Mouse (Mus musculus): ENCODE measurements around the gene Magi1. TPM values are rescaled to one million over a fixed set of nuclear protein-coding genes. Genes with fewer than 3 reads are reported as not detected.

Gene Magi1
- 19.7 and 19.9 TPM in 2 replicates for polyA plus RNA-seq (2016; fragmentation: Nextera tagmentation; extraction: Ambion mirVana)

DNA sequence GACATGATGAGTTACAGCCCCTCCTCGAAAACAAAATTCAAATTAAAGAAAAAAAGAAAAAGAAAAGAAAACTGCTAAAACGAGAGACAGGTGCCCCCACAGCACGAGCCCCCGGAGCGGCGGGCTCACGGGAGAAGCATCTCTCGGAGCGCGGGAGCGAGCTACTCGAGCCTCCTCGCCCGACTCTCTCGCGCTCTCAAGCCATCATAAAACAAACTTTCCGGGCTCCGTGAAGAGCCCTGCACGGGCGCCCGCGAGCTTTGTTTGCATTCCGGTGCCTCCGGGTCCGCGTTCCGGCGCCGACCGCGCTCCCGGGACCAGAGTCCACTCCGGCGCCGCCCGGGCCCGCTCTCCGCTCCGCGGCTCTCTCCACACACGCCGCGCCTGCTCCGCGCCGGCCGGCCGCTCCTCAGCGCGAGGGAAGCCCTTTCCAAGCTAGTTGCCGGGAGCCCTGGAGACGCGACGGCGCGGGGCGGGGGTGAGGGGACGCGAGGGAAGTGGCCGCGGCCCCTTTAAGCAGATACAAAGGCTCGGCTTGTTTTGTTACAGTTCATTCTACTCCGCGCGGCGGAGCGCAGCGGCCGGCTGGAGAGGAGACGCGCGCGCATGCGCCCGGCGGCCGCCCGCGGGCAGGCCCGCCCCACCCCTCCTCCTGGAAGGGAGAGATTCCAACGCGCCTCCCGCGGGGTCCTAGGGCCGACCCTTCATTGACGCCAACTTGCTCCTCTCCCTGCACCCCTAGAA lies at the start of gene Magi1:
Magi1 (minus strand) TSS at position 600 of the 744 bp plus-strand sequence.
- H3K4me3 ChIP-seq: peak within 1 kb of the TSS; percentile 89
- H3K4me2 ChIP-seq (replicated peaks): peak within 1 kb of the TSS; percentile 88
- peaks cover 18% of the 10 kb centered on the region for H3K4me1 ChIP-seq
- H3K9ac ChIP-seq: peak within 1 kb of the TSS; percentile 84
- H3K27me3 ChIP-seq: no peaks in the 10 kb centered on the region
- H3K9me3 ChIP-seq: peaks cover 10% of the 10 kb centered on the region
- H3K27ac ChIP-seq: peak within 1 kb of the TSS; percentile 96
- under 1% methylated on average over 86 of the region's 86 CpGs for WGBS
- no peaks in the 10 kb centered on the region for H3K36me3 ChIP-seq
- peak; percentile 96 for ATAC-seq (ENCODE audit: insufficient number of reproducible peaks, insufficient read depth, low FRiP score, low TSS enrichment)

DNA sequence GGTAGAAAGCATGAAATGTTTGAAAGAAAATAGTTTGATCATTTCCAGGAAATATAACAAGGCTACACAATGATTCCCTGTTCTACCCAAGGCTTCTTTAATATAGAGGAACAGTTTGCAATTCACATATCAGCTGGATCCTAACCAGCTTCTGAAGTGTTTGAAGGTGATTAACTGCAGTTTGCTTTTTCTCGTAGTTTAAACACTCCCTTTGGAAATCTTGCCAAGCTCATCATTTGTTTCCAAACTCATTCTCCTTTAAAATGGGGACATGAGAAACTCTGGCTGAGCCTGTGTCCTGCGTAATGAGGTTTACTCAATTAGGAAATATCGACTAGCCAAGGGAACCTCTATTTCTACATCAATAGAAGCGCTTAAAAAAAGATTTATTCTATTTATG lies 43.4 kb upstream of the Magi1 start:
- 83% methylated on average over 4 of the region's 4 CpGs for WGBS
- Histone ChIP-seq H3K27ac (no peak overlapping the region), H3K27me3 (no peaks in the 10 kb centered on the region), H3K4me2 (replicated peaks) (no peak overlapping the region), H3K9me3 (no peaks in the 10 kb centered on the region), H3K36me3 (no peaks in the 10 kb centered on the region), H3K4me3 (no peak overlapping the region), H3K9ac (no peak overlapping the region), H3K4me1 (no peaks in the 10 kb centered on the region)
- no peak for ATAC-seq (ENCODE audit: insufficient number of reproducible peaks, insufficient read depth, low FRiP score, low TSS enrichment)

DNA sequence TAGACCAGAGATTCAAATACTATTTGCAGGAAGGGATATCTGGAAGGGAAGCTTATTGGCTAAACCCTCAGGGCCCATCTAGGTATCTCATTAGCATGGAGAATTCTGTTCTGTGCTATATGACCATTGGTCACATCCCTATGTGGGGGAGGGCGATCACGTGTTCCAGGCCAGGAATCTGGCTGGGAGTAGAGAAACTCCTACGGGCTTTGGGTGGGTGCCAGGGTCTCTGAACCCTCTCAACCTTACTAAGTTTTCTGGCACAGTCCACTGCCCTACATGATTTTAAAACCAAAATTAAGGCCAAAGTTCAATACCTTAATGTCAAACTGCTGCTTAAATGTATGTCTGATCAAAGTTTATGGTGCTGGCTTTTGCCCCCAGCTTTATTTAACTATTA lies 33.2 kb upstream of the Magi1 start:
- Histone ChIP-seq H3K4me3 (no peak overlapping the region), H3K27ac (no peak overlapping the region), H3K9me3 (no peaks in the 10 kb centered on the region), H3K36me3 (no peaks in the 10 kb centered on the region), H3K27me3 (no peaks in the 10 kb centered on the region), H3K4me1 (no peaks in the 10 kb centered on the region), H3K9ac (no peak overlapping the region), H3K4me2 (replicated peaks) (no peak overlapping the region)
- WGBS: 85% methylated on average over 3 of the region's 3 CpGs
- ATAC-seq (ENCODE audit: insufficient number of reproducible peaks, insufficient read depth, low FRiP score, low TSS enrichment): no peak

DNA sequence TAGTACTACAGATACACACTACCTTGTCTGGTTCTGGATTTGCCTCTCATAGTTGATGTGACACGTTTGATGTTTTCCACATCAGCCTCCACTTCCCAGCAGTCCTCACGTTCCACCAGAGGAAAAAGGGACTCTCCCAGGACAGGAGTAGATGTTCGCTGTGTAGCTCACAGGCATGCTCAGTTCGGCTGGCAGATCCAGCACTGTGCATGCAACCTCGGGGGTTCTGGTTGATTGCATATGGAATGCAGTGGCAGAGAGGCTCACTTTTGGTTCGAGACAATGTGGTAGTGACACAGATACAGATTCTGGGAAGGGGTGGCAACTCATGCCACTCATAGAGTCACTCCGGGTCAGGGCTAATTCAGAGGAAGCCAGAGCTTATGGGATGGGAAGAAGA lies 28.6 kb upstream of the Magi1 start:
- no peak overlapping the region for H3K9ac ChIP-seq
- ATAC-seq (ENCODE audit: insufficient number of reproducible peaks, insufficient read depth, low FRiP score, low TSS enrichment): no peak
- no peaks in the 10 kb centered on the region for H3K36me3 ChIP-seq
- no peak overlapping the region for H3K27ac ChIP-seq
- H3K4me3 ChIP-seq: no peak overlapping the region
- no peaks in the 10 kb centered on the region for H3K9me3 ChIP-seq
- peaks cover 7% of the 10 kb centered on the region; the same call in 1 of the 2 replicates for H3K4me1 ChIP-seq
- no peaks in the 10 kb centered on the region for H3K27me3 ChIP-seq
- H3K4me2 ChIP-seq (replicated peaks): no peak overlapping the region
- 68% methylated on average over 7 of the region's 7 CpGs for WGBS

DNA sequence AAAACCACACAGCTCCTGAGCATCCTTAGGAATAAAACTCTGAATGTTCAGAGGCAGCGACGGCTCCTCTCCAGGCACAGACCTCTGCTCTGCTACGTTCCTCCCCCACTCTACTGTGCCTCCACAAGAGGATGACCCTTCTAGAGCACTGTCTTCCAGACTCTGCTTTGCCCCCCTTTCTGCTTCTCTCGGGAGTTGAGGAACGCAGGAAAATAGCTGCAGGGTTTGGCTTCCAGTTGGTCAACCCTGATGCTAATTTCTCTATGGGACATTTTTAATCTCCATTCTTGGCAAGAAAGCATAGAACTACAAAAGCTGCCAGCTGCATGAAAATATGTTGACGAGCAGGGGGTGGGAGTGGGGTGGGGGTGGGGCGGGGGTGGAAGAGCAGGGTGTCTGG lies 24.8 kb upstream of the Magi1 start:
- no peaks in the 10 kb centered on the region for H3K9me3 ChIP-seq
- no peak overlapping the region for H3K27ac ChIP-seq
- 28% methylated on average over 7 of the region's 7 CpGs for WGBS
- H3K4me2 ChIP-seq (replicated peaks): no peak overlapping the region
- ATAC-seq (ENCODE audit: insufficient number of reproducible peaks, insufficient read depth, low FRiP score, low TSS enrichment): no peak
- peaks cover 7% of the 10 kb centered on the region; the same call in 1 of the 2 replicates for H3K4me1 ChIP-seq
- H3K36me3 ChIP-seq: no peaks in the 10 kb centered on the region
- H3K27me3 ChIP-seq: no peaks in the 10 kb centered on the region
- no peak overlapping the region for H3K4me3 ChIP-seq
- no peak overlapping the region for H3K9ac ChIP-seq

DNA sequence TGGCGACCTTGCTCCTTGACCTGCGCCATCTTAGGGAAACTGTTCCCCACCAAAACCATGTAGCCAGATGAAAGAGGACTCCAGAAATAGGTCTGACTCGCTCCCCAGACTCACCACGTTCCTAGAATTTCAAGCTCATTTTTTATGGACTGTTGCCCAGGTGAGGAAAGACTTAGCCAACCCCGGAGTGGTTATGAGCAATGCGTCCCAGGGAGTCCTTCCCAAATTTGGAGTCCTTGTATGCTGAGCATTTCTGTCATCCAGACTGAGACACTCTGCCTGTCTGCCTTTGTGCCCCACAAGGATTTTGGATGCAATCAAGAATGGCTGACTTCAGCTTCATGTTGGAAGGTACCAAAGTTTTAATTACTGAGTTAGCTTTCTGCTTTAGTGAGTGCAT lies 19.8 kb upstream of the Magi1 start:
- H3K4me2 ChIP-seq (replicated peaks): no peak overlapping the region
- H3K27me3 ChIP-seq: no peaks in the 10 kb centered on the region
- WGBS: 75% methylated on average over 6 of the region's 6 CpGs
- H3K36me3 ChIP-seq: no peaks in the 10 kb centered on the region
- no peak for ATAC-seq (ENCODE audit: insufficient number of reproducible peaks, insufficient read depth, low FRiP score, low TSS enrichment)
- H3K4me3 ChIP-seq: no peak overlapping the region
- H3K9me3 ChIP-seq: no peaks in the 10 kb centered on the region
- no peak overlapping the region for H3K9ac ChIP-seq
- H3K27ac ChIP-seq: no peak overlapping the region
- H3K4me1 ChIP-seq: peaks cover 4% of the 10 kb centered on the region; the same call in 1 of the 2 replicates

DNA sequence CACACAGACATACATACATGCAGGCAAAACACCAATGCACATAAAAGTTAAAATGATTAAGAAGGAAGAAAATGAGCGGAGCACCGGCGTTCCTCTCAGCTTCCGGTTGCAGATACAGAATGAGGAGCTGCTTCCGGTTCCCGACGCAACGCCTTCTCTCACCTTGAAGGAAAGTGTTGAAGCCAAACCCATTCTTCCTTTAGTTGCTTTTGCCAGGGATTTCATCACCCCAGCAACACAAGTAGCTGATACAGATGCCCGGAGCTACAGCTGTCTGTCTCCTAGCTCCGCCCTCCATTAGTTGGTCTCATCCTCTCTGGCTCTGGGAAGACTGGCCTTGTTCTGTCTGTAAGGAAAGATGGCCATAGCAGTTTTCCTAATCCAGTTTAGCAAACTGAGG lies 18.1 kb upstream of the Magi1 start:
- Histone ChIP-seq H3K4me3 (no peak overlapping the region), H3K4me1 (no peaks in the 10 kb centered on the region), H3K27me3 (no peaks in the 10 kb centered on the region), H3K9me3 (no peaks in the 10 kb centered on the region), H3K27ac (no peak overlapping the region), H3K9ac (no peak overlapping the region), H3K4me2 (replicated peaks) (no peak overlapping the region), H3K36me3 (no peaks in the 10 kb centered on the region)
- WGBS: 89% methylated on average over 10 of the region's 10 CpGs
- no peak for ATAC-seq (ENCODE audit: insufficient number of reproducible peaks, insufficient read depth, low FRiP score, low TSS enrichment)

DNA sequence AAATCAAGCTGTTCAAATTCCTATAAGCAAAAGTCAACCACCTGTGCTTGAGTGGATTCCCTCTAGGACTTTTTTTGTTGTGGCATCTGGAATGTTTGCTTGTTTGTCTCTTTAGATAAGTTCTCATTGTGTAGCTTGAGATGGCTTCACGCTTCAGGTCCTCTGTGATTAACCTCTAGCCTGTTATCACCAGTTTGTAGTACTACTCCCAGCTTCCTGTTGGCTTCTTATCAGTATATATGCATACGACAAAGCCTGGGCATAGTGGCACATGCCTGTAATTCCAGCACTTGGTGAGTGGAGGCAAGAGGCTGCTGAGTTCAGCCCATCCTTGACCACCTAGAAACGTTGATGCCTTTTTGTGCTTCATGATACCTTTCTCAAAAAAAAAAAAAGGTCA lies 16.8 kb upstream of the Magi1 start:
- 78% methylated on average over 3 of the region's 3 CpGs for WGBS

DNA sequence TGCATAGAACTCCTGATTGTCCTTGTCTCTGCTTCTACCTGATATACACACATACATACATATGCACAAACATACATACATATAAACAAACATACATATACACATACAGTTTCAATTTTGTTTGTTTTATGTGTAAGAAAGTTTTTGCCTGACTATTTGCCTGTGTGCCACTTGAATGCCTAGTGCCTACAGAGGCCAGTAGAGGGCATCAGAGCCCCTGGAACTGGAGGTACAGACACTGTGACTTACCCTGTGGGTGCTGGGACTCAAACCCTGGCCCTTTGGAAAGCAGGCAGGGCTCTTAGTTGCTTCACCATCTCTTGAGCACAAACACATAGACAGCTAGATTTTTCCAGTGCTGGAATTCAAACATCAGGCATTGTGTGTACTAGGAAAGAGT lies 3.7 kb upstream of the Magi1 start:
- Histone ChIP-seq H3K4me2 (replicated peaks) (no peak overlapping the region), H3K4me1 (peaks cover under 1% of the 10 kb centered on the region; the same call in 1 of the 2 replicates), H3K4me3 (no peak overlapping the region), H3K9ac (no peak overlapping the region), H3K27me3 (no peaks in the 10 kb centered on the region), H3K9me3 (peaks cover 13% of the 10 kb centered on the region), H3K27ac (no peak overlapping the region), H3K36me3 (no peaks in the 10 kb centered on the region)
- no peak for ATAC-seq (ENCODE audit: insufficient number of reproducible peaks, insufficient read depth, low FRiP score, low TSS enrichment)

More for the DNA sequence above, 16.8 kb upstream of the Magi1 start:
- Histone ChIP-seq H3K27ac (no peak overlapping the region), H3K27me3 (no peaks in the 10 kb centered on the region), H3K4me2 (replicated peaks) (no peak overlapping the region), H3K4me1 (no peaks in the 10 kb centered on the region), H3K9ac (no peak overlapping the region), H3K9me3 (no peaks in the 10 kb centered on the region), H3K4me3 (no peak overlapping the region), H3K36me3 (no peaks in the 10 kb centered on the region)
- no peak for ATAC-seq (ENCODE audit: insufficient number of reproducible peaks, insufficient read depth, low FRiP score, low TSS enrichment)

DNA sequence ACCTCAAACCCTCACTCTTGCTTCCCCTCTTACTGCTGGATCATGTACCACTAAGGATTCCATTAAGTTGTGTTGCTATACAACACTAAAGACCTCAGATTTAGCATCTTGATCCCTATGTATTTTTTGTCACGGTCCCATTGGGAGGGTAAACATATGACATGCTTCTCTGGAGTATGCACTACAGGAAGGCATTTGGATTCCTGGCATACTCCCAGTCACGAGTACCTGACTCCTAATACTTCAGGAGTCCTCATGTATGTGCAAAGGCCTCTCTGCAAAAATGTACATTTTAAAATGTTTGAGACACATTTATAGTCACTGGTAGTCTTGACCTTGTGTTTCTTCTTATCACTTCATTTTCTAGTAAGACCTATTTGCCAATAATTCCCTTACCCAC lies 2.8 kb upstream of the Magi1 start:
- H3K9ac ChIP-seq: no peak overlapping the region
- H3K4me2 ChIP-seq (replicated peaks): no peak overlapping the region
- no peaks in the 10 kb centered on the region for H3K36me3 ChIP-seq
- 76% methylated on average over 2 of the region's 2 CpGs for WGBS
- H3K4me3 ChIP-seq: no peak overlapping the region
- peaks cover 13% of the 10 kb centered on the region for H3K9me3 ChIP-seq
- ATAC-seq (ENCODE audit: insufficient number of reproducible peaks, insufficient read depth, low FRiP score, low TSS enrichment): no peak
- H3K27me3 ChIP-seq: no peaks in the 10 kb centered on the region
- H3K27ac ChIP-seq: no peak overlapping the region
- H3K4me1 ChIP-seq: peaks cover 8% of the 10 kb centered on the region; the same call in 1 of the 2 replicates

DNA sequence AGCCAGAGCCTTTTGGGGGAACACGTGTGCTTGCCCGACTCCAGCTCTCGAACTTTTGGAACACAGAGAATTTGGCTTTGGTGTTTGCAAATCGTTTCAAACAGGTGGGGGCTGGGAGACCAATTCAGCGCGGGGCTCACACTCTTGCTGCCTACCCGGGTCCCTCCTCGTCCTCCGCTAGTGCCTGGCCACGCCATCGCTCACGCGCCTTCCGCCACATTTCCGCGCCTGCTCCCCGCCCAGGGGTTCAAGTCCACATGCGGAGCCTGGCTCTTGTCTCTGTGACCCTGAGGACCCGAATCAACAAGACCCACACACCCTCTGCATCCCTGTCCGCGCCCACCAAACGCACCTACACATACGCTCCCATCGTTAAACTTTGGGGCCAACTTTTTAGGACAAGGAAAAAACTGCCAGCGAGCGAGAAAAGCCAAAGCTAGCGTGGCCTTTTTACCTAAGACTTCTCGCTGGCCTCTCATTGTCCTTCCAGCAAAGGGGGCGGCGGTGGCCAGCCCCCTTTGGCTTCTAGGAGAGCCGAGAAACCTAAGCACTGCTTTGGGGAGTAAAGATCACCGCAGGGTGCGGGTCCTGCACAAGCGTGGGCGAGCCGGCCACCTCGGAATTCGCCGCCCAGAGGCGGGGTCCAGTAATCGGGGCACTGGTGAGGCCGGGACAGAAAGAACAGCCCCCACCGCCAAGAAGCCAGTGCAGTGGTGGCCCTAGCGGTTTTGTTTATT lies 540 bp upstream of the Magi1 start:
- peak overlapping the region; percentile 88 for H3K4me2 ChIP-seq (replicated peaks)
- H3K4me3 ChIP-seq: peak overlapping the region; percentile 89
- H3K4me1 ChIP-seq: peaks cover 18% of the 10 kb centered on the region
- H3K27ac ChIP-seq: peak overlapping the region; percentile 96
- peaks cover 13% of the 10 kb centered on the region for H3K9me3 ChIP-seq
- H3K36me3 ChIP-seq: no peaks in the 10 kb centered on the region
- WGBS: under 1% methylated on average over 44 of the region's 44 CpGs
- ATAC-seq (ENCODE audit: insufficient number of reproducible peaks, insufficient read depth, low FRiP score, low TSS enrichment): peak; percentile 62
- no peaks in the 10 kb centered on the region for H3K27me3 ChIP-seq
- H3K9ac ChIP-seq: peak overlapping the region; percentile 59

All from embryonic facial prominence, embryonic 12.5 days (tissue).